Comparison of ENCODE assay signal across 8 mouse cellular contexts in genomic region chr7:35754886-35755168, GRCm38 (mm10). TPM values are rescaled to one million over a fixed set of nuclear protein-coding genes. Genes with fewer than 3 reads are reported as not detected.
DNase-seq lines count a peak whose midpoint lies in the region; ATAC-seq lines count a peak whose summit lies in the region.

No protein-coding gene starts in this region.

- H3K4me1 ChIP-seq in lung, embryonic 15.5 days = peaks cover 11% of the 10 kb centered on the region
- peaks cover 8% of the 10 kb centered on the region; the same call in 1 of the 2 replicates for H3K4me1 ChIP-seq in forebrain, embryonic 11.5 days (replicated peaks; ENCODE audit: control insufficient read depth, insufficient read depth, low read length)
- H3K4me1 ChIP-seq in limb, embryonic 10.5 days = peaks cover 20% of the 10 kb centered on the region
- peaks cover 15% of the 10 kb centered on the region for H3K4me1 ChIP-seq in neural tube, embryonic 15.5 days

- ATAC-seq in lung, embryonic 15.5 days (ENCODE audit: borderline replicate concordance, extremely low read depth, low FRiP score, low TSS enrichment) = no peak
- ATAC-seq in forebrain, embryonic 11.5 days (replicated peaks; ENCODE audit: low FRiP score) = no peak
- no peak for ATAC-seq in neural tube, embryonic 15.5 days (ENCODE audit: low FRiP score)

- H3K36me3 ChIP-seq in lung, embryonic 15.5 days = peaks cover 6% of the 10 kb centered on the region; the same call in 1 of the 2 replicates
- no peaks in the 10 kb centered on the region for H3K36me3 ChIP-seq in forebrain, embryonic 11.5 days (ENCODE audit: control insufficient read depth, insufficient read depth, low read length)
- peaks cover 23% of the 10 kb centered on the region for H3K36me3 ChIP-seq in limb, embryonic 10.5 days
- H3K36me3 ChIP-seq in neural tube, embryonic 15.5 days = peaks cover 12% of the 10 kb centered on the region

- H3K4me3 ChIP-seq in lung, embryonic 15.5 days = peak overlapping the region; percentile 85
- H3K4me3 ChIP-seq in forebrain, embryonic 11.5 days (ENCODE audit: low read depth, low read length) = peak overlapping the region; percentile 80
- H3K4me3 ChIP-seq in limb, embryonic 10.5 days = peak overlapping the region; percentile 88
- H3K4me3 ChIP-seq in neural tube, embryonic 15.5 days (replicated peaks) = peak overlapping the region; percentile 98

- no peaks in the 10 kb centered on the region for H3K9me3 ChIP-seq in lung, embryonic 15.5 days
- H3K9me3 ChIP-seq in forebrain, embryonic 11.5 days (ENCODE audit: control insufficient read depth, low read length) = no peaks in the 10 kb centered on the region; the same call in 1 of the 2 replicates
- H3K9me3 ChIP-seq in limb, embryonic 10.5 days (replicated peaks) = no peaks in the 10 kb centered on the region
- H3K9me3 ChIP-seq in neural tube, embryonic 15.5 days (replicated peaks) = no peaks in the 10 kb centered on the region

- peak overlapping the region; percentile 87 for H3K4me2 ChIP-seq in lung, embryonic 15.5 days
- peak overlapping the region; percentile 85 for H3K4me2 ChIP-seq in forebrain, embryonic 11.5 days (ENCODE audit: low read depth, low read length, severe bottlenecking)
- peak overlapping the region; percentile 96 for H3K4me2 ChIP-seq in neural tube, embryonic 15.5 days

- no peak for DNase-seq in lung, postnatal 25 days (ENCODE audit: low spot score)
- DNase-seq in forebrain, embryonic 11.5 days (ENCODE audit: low spot score) = no peak
- no peak for DNase-seq in limb, embryonic 10.5 days (ENCODE audit: low spot score)
- no peak for DNase-seq in cerebellum, adult 9-10 months
- no peak for DNase-seq in retina, embryonic 14.5 days (ENCODE audit: low spot score)
- DNase-seq in layer of hippocampus, adult 9-10 months (ENCODE audit: low spot score) = no peak

- H3K27ac ChIP-seq in lung, embryonic 15.5 days = peak overlapping the region; percentile 26; the same call in 1 of the 2 replicates
- H3K27ac ChIP-seq in forebrain, embryonic 11.5 days (ENCODE audit: low read depth, low read length) = no peak overlapping the region
- peak overlapping the region; percentile 88 for H3K27ac ChIP-seq in limb, embryonic 10.5 days
- peak overlapping the region; percentile 76 for H3K27ac ChIP-seq in neural tube, embryonic 15.5 days (replicated peaks)

- 65% methylated on average over 4 of the region's 4 CpGs for WGBS in lung, embryonic 15.5 days
- WGBS in forebrain, embryonic 11.5 days = 73% methylated on average over 4 of the region's 4 CpGs
- WGBS in limb, embryonic 10.5 days = 72% methylated on average over 4 of the region's 4 CpGs
- WGBS in neural tube, embryonic 15.5 days = 69% methylated on average over 4 of the region's 4 CpGs

- H3K9ac ChIP-seq in lung, embryonic 15.5 days = peak overlapping the region; percentile 63; the same call in 1 of the 2 replicates
- peak overlapping the region; percentile 50 for H3K9ac ChIP-seq in forebrain, embryonic 11.5 days (ENCODE audit: low read length)
- H3K9ac ChIP-seq in neural tube, embryonic 15.5 days (replicated peaks) = peak overlapping the region; percentile 54

- no peaks in the 10 kb centered on the region for H3K27me3 ChIP-seq in lung, embryonic 15.5 days
- H3K27me3 ChIP-seq in forebrain, embryonic 11.5 days (ENCODE audit: control insufficient read depth, insufficient read depth, low read length) = peaks cover under 1% of the 10 kb centered on the region; the same call in 1 of the 2 replicates
- H3K27me3 ChIP-seq in limb, embryonic 10.5 days (ENCODE audit: low read depth, poor library complexity, severe bottlenecking) = no peaks in the 10 kb centered on the region
- H3K27me3 ChIP-seq in neural tube, embryonic 15.5 days (replicated peaks) = no peaks in the 10 kb centered on the region

RNA-seq across cellular contexts. Expression of gene Dpy19l3, which starts 0.6 kb away (rescaled TPM):
- 33.1 and 34.6 TPM in 2 replicates for polyA plus RNA-seq in lung, embryonic 15.5 days (2015; fragmentation: Nextera tagmentation; extraction: Ambion mirVana)
- polyA plus RNA-seq in forebrain, embryonic 11.5 days (2014; fragmentation: Nextera tagmentation; extraction: Ambion mirVana) = 36.7 and 43.9 TPM in 2 replicates
- 30.3 and 33.9 TPM in 2 replicates for polyA plus RNA-seq in limb, embryonic 10.5 days (2016; fragmentation: Nextera tagmentation; extraction: Ambion mirVana)
- 42.1 and 44.6 TPM in 2 replicates for polyA plus RNA-seq in neural tube, embryonic 15.5 days (2015; fragmentation: Nextera tagmentation; extraction: Ambion mirVana)

RNA-seq across cellular contexts. Expression of gene Zfp507, which starts 48.0 kb away (rescaled TPM):
- polyA plus RNA-seq in lung, embryonic 15.5 days (2015; fragmentation: Nextera tagmentation; extraction: Ambion mirVana) = 20.4 and 20.7 TPM in 2 replicates
- 18.3 and 21.3 TPM in 2 replicates for polyA plus RNA-seq in forebrain, embryonic 11.5 days (2014; fragmentation: Nextera tagmentation; extraction: Ambion mirVana)
- polyA plus RNA-seq in limb, embryonic 10.5 days (2016; fragmentation: Nextera tagmentation; extraction: Ambion mirVana) = 22.2 and 23.4 TPM in 2 replicates
- 12.9 and 13.9 TPM in 2 replicates for polyA plus RNA-seq in neural tube, embryonic 15.5 days (2015; fragmentation: Nextera tagmentation; extraction: Ambion mirVana)
